Mouse (Mus musculus): Measurements from ENCODE around the gene Klrc1. TPM values are rescaled to one million over a fixed set of nuclear protein-coding genes. Genes with fewer than 3 reads are reported as not detected.

Klrc1 gene
- polyA plus RNA-seq, 1 experiment, result not detected

GRCm38 (mm10) chr6:129623735-129624134, 55.0 kb downstream of the Klrc1 start, which contains the start of gene Klrk1:
Gene Klrk1, minus strand, starts transcription at chr6:129623864.
- Histone ChIP-seq H3K27ac (ENCODE audit: insufficient read depth, low read depth, low read length) (no peak within 1 kb of the TSS), H3K4me1 (ENCODE audit: control insufficient read depth, insufficient read depth, low read length) (no peaks in the 10 kb centered on the region), H3K4me3 (ENCODE audit: insufficient read depth, low read depth, low read length) (no peak within 1 kb of the TSS)
- WGBS, result 77% methylated on average over 4 of the region's 4 CpGs
- TF ChIP-seq CTCF (IDR thresholded peaks at IDR 0.05; ENCODE audit: insufficient read depth, low read depth, low read length), result no peak
- TF ChIP-seq POLR2A (IDR thresholded peaks at IDR 0.05; ENCODE audit: insufficient read depth, low read depth, low read length), result no peak

Other genes starting within 250 kb of the Klrc1 start
- gene Clec1a, start 227.0 kb downstream of the Klrc1 start, polyA plus RNA-seq (2012; ENCODE audit: insufficient read depth, insufficient read length, low replicate concordance, missing spikeins), result not detected in 2 replicates
- gene Olr1, start 171.8 kb downstream of the Klrc1 start, polyA plus RNA-seq (2012; ENCODE audit: insufficient read depth, insufficient read length, low replicate concordance, missing spikeins), result not detected in 2 replicates
- not detected in 2 replicates for gene Tmem52b, start 166.4 kb downstream of the Klrc1 start, polyA plus RNA-seq (2012; ENCODE audit: insufficient read depth, insufficient read length, low replicate concordance, missing spikeins)
- gene Gabarapl1, start 145.8 kb downstream of the Klrc1 start, polyA plus RNA-seq (2012; ENCODE audit: insufficient read depth, insufficient read length, low replicate concordance, missing spikeins), result 169 TPM in 1 of 2 replicates, not detected in the other
- not detected in 2 replicates for gene Klre1, start 101.1 kb downstream of the Klrc1 start, polyA plus RNA-seq (2012; ENCODE audit: insufficient read depth, insufficient read length, low replicate concordance, missing spikeins)
- gene Klrd1, start 87.2 kb downstream of the Klrc1 start, polyA plus RNA-seq (2012; ENCODE audit: insufficient read depth, insufficient read length, low replicate concordance, missing spikeins), result not detected in 2 replicates
- gene Klrk1, start 55.1 kb downstream of the Klrc1 start, polyA plus RNA-seq (2012; ENCODE audit: insufficient read depth, insufficient read length, low replicate concordance, missing spikeins), result not detected in 2 replicates
- gene Klrc3, start 35.6 kb downstream of the Klrc1 start, polyA plus RNA-seq (2012; ENCODE audit: insufficient read depth, insufficient read length, low replicate concordance, missing spikeins), result not detected in 2 replicates
- gene Klrc2, start 18.3 kb downstream of the Klrc1 start, polyA plus RNA-seq (2012; ENCODE audit: insufficient read depth, insufficient read length, low replicate concordance, missing spikeins), result not detected in 2 replicates
- gene Klri1, start 38.2 kb upstream of the Klrc1 start, polyA plus RNA-seq (2012; ENCODE audit: insufficient read depth, insufficient read length, low replicate concordance, missing spikeins), result not detected in 2 replicates
- not detected in 2 replicates for gene Klri2, start 61.5 kb upstream of the Klrc1 start, polyA plus RNA-seq (2012; ENCODE audit: insufficient read depth, insufficient read length, low replicate concordance, missing spikeins)
- not detected in 2 replicates for gene Gm156, start 105.3 kb upstream of the Klrc1 start, polyA plus RNA-seq (2012; ENCODE audit: insufficient read depth, insufficient read length, low replicate concordance, missing spikeins)
- not detected in 2 replicates for gene Gm17631, start 183.7 kb upstream of the Klrc1 start, polyA plus RNA-seq (2012; ENCODE audit: insufficient read depth, insufficient read length, low replicate concordance, missing spikeins)
- not detected in 2 replicates for gene Klra17, start 197.7 kb upstream of the Klrc1 start, polyA plus RNA-seq (2012; ENCODE audit: insufficient read depth, insufficient read length, low replicate concordance, missing spikeins)
- not detected in 2 replicates for gene Klra5, start 238.7 kb upstream of the Klrc1 start, polyA plus RNA-seq (2012; ENCODE audit: insufficient read depth, insufficient read length, low replicate concordance, missing spikeins)